Mouse (Mus musculus): Measurements from ENCODE around the gene Dhfr.

GRCm38 (mm10) chr13:92339787-92340186 lies 14.7 kb upstream of the Dhfr start:
- no peak for TF ChIP-seq CTCF (IDR thresholded peaks at IDR 0.05; ENCODE audit: low read depth)
- TF ChIP-seq EP300 (IDR thresholded peaks at IDR 0.05; ENCODE audit: low read depth) = no peak
